Mouse (Mus musculus): Measurements from ENCODE around the gene Clns1a. TPM values are rescaled to one million over a fixed set of nuclear protein-coding genes. Genes with fewer than 3 reads are reported as not detected.

Gene Clns1a
- 120 and 129 TPM in 2 replicates for polyA plus RNA-seq (2016; fragmentation: Nextera tagmentation; extraction: Ambion mirVana)

DNA sequence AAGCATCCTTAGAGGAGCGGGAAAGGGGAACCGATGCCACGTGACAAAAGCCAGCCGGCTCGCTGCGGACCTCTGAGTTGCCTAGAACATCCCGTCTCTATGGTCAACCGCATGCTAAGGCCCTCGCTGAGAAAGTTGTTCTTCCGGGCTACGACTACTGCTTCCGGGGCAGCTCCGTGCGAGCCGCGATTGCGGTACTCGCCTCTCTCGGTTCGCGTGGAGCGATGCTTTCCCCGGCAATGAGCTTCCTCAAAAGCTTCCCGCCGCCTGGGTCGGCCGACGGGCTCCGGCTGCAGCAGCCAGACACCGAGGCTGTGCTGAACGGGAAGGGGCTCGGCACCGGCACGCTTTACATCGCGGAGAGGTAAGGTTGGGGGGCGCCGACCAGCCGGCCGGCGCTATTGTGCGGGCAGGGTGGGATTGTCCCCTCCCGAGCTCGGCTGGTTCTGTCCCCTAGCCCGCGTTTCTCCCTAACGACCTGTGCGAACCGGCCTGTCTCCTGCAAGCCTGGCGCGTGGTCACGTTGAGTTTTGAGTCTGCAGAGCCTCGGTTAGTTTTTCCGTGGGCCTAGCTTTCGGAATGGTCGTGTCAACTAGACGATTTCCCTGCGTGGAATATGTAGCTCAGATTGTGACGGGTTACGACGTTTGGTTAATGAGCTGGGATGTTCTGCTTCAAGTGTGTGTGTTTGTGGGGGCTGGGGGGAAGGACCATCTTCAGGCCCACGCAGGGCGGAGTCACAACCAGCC, at the start of gene Clns1a:
TSS of gene Clns1a (plus strand) at position 129 of the 749 bp plus-strand sequence.
- peak within 1 kb of the TSS; percentile 73 for H3K27ac ChIP-seq
- peaks cover 39% of the 10 kb centered on the region for H3K4me1 ChIP-seq
- peak within 1 kb of the TSS; percentile 77 for H3K4me2 ChIP-seq
- ATAC-seq = peak; percentile 96
- WGBS (ENCODE audit: insufficient replicate concordance) = 2% methylated on average over 63 of the region's 63 CpGs
- peak within 1 kb of the TSS; percentile 90 for H3K9ac ChIP-seq
- peaks cover 19% of the 10 kb centered on the region for H3K36me3 ChIP-seq
- H3K9me3 ChIP-seq (replicated peaks) = no peaks in the 10 kb centered on the region
- no peaks in the 10 kb centered on the region for H3K27me3 ChIP-seq (replicated peaks)
- H3K4me3 ChIP-seq = peak within 1 kb of the TSS; percentile 96

DNA sequence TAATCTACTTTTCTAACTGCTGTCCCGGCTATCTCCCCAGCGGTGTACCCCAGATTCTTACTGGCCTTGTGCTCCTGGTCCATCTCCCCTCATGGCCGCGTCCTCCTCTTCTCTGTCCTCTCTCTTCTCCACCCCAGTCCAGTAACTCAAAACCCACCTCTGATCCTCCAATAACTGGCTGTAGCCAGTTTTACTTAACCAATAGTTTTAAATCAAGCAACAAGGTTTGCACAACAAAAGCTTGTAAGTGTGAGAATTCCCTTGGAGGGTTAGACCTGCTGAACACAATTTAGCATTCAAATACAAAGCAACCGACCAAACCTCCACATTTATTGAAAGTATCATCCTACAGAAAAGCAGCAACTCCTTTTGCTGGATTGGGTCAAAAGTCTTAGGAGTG, 48.8 kb upstream of the Clns1a start:
- no peak overlapping the region for H3K9ac ChIP-seq
- no peak overlapping the region for H3K27ac ChIP-seq
- H3K27me3 ChIP-seq (replicated peaks) = no peaks in the 10 kb centered on the region
- H3K36me3 ChIP-seq = peaks cover 6% of the 10 kb centered on the region; the same call in 1 of the 2 replicates
- ATAC-seq = no peak
- 74% methylated on average over 5 of the region's 5 CpGs for WGBS (ENCODE audit: insufficient replicate concordance)
- H3K4me2 ChIP-seq = no peak overlapping the region
- H3K4me3 ChIP-seq = no peak overlapping the region
- H3K9me3 ChIP-seq (replicated peaks) = no peaks in the 10 kb centered on the region
- no peaks in the 10 kb centered on the region for H3K4me1 ChIP-seq

DNA sequence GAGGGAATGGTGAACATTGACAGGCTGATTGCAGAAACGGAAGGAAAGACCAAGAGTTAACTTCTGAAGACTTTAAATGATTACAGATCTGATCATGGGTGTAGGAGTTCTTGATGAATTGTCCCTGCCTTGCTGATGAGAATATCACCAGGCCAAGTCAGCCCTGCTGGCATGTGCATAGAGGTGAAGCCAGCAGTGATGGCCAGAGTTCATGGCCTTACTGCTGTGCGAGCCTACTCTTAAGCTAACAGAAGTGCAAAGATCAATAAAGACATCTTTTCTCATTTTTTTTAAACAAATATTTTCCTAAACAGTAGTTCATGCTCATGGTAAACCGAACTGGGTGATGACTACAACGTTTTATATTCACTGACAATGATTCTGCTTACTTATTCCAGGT, 45.7 kb upstream of the Clns1a start:
- H3K9ac ChIP-seq = no peak overlapping the region
- 79% methylated on average over 4 of the region's 4 CpGs for WGBS (ENCODE audit: insufficient replicate concordance)
- no peaks in the 10 kb centered on the region for H3K9me3 ChIP-seq (replicated peaks)
- no peak overlapping the region for H3K4me3 ChIP-seq
- ATAC-seq = no peak
- no peak overlapping the region for H3K4me2 ChIP-seq
- H3K4me1 ChIP-seq = no peaks in the 10 kb centered on the region
- H3K27me3 ChIP-seq (replicated peaks) = no peaks in the 10 kb centered on the region
- no peak overlapping the region for H3K27ac ChIP-seq
- H3K36me3 ChIP-seq = peaks cover 27% of the 10 kb centered on the region

DNA sequence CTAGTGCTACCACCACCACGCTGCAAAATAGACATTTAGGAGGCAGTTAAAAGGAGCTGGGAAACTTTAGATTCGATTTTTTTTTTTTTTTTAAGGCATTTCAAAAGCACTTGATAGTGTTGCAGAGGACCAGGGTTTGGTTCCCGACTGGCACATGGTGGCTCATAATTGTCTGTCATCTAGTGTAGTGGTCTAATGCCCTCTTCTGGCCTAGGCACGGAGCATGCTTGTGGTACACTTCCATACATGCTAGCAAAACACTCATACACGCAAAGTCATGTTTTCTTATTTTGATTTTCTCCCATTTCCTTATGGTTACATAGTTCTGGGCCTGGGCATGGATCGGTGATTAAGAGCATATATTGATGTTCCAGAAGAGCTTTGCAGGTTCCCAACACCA, 40.3 kb upstream of the Clns1a start:
- Histone ChIP-seq H3K4me2 (no peak overlapping the region), H3K9ac (no peak overlapping the region), H3K4me3 (no peak overlapping the region), H3K4me1 (peaks cover 5% of the 10 kb centered on the region), H3K9me3 (replicated peaks) (no peaks in the 10 kb centered on the region), H3K27me3 (replicated peaks) (no peaks in the 10 kb centered on the region), H3K36me3 (peaks cover 38% of the 10 kb centered on the region), H3K27ac (no peak overlapping the region)
- no peak for ATAC-seq
- WGBS (ENCODE audit: insufficient replicate concordance) = 76% methylated on average over 6 of the region's 6 CpGs

DNA sequence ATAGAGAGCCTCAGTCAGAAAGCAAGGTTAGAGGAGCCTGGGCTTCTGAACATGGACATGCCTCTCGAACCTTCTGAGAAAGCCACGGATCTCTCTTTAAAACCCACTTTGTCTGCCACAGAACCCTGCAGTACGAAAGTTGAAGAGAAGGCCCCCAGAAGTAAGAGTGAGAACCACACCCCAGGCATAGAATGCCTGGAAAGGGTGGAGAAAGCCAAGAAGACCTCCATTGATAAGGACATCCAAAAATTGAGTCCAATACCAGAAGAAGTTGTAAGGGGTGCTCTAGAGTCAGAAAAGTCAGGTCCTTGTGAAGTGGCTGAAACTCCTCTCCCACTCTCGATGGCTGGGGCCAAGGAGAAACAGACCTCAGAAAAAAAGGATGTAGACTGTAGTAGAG, 34.8 kb upstream of the Clns1a start:
- Histone ChIP-seq H3K9ac (no peak overlapping the region), H3K4me1 (peaks cover 17% of the 10 kb centered on the region), H3K4me2 (peak overlapping the region; percentile 28), H3K4me3 (no peak overlapping the region), H3K9me3 (replicated peaks) (no peaks in the 10 kb centered on the region), H3K36me3 (peaks cover 51% of the 10 kb centered on the region), H3K27me3 (replicated peaks) (no peaks in the 10 kb centered on the region), H3K27ac (peak overlapping the region; percentile 54; the same call in 1 of the 2 replicates)
- peak; percentile 65 for ATAC-seq
- 68% methylated on average over 4 of the region's 4 CpGs for WGBS (ENCODE audit: insufficient replicate concordance)

DNA sequence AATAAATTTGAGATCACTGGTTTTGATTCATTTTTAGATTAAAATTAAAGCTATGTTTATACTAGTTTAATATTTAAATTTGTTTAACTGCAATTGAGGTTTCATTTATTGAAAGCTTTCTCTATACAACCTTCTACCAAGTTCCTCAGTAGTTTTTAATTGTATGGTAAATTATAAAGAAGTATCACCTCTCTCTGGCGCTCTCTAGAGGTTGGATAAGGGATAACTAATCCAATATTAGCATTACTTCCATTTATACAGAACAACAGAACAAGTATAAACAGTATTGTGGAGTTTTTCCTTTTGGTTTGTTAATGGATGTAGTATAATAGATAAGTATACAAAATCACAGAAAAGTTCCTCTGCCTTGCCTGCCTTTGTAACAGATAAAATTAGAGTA, 17.2 kb upstream of the Clns1a start:
- WGBS (ENCODE audit: insufficient replicate concordance) = 28% methylated on average over 1 of the region's 1 CpGs
- no peaks in the 10 kb centered on the region for H3K4me1 ChIP-seq
- H3K4me2 ChIP-seq = no peak overlapping the region
- no peak overlapping the region for H3K4me3 ChIP-seq
- H3K36me3 ChIP-seq = peaks cover 62% of the 10 kb centered on the region
- no peaks in the 10 kb centered on the region for H3K9me3 ChIP-seq (replicated peaks)
- H3K27ac ChIP-seq = no peak overlapping the region
- no peaks in the 10 kb centered on the region for H3K27me3 ChIP-seq (replicated peaks)
- ATAC-seq = no peak
- H3K9ac ChIP-seq = no peak overlapping the region

DNA sequence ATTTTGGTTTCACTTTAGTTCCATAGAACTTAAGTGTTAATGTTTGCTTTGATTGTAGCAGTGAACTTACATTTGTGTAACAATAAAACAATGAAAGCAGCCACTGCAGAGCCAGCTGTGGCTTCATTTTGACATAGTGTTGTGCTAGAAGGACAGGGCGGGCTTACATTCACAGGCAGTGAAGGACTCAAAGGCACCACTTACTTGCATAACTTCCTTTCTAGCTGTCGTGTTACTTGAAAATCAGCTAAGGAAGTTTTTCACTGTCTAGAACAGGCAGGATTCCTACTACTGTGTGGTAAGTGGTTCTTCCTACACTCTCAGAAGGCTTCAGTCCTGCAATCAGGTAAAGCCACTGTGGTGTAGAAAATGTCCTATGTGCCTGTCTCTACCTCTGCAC, 8.6 kb upstream of the Clns1a start:
- Histone ChIP-seq H3K27me3 (replicated peaks) (no peaks in the 10 kb centered on the region), H3K4me3 (no peak overlapping the region), H3K27ac (no peak overlapping the region), H3K4me2 (no peak overlapping the region), H3K4me1 (no peaks in the 10 kb centered on the region), H3K9ac (no peak overlapping the region), H3K9me3 (replicated peaks) (no peaks in the 10 kb centered on the region), H3K36me3 (peaks cover 44% of the 10 kb centered on the region)
- no peak for ATAC-seq
- WGBS (ENCODE audit: insufficient replicate concordance) = 71% methylated on average over 2 of the region's 2 CpGs

DNA sequence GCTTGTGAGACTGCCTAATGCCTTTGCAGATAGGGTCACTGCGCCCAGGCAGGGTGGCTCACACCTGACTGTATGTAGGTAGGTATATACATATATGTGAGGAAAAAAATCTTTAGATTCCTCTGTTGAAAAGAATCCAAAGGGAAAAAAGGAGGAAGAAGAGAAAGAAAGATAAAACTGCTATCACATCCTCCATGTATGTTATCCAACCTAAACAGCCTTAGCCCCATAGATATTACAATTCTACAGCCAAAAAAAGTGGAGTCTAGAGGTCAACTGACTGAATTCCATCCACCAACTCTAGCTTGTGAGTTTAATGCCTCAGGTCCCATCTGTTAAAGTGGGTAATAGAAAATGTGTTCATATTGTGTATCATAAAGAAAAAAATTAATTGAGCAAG, 993 bp upstream of the Clns1a start:
- no peak for ATAC-seq
- Histone ChIP-seq H3K4me1 (peaks cover 39% of the 10 kb centered on the region), H3K36me3 (peaks cover 19% of the 10 kb centered on the region), H3K9me3 (replicated peaks) (no peaks in the 10 kb centered on the region), H3K4me3 (peak overlapping the region; percentile 96; the same call in 1 of the 2 replicates), H3K9ac (no peak overlapping the region; the same call in 1 of the 2 replicates), H3K4me2 (peak overlapping the region; percentile 77), H3K27ac (no peak overlapping the region), H3K27me3 (replicated peaks) (no peaks in the 10 kb centered on the region)
- WGBS (ENCODE audit: insufficient replicate concordance) = 87% methylated on average over 1 of the region's 1 CpGs

DNA sequence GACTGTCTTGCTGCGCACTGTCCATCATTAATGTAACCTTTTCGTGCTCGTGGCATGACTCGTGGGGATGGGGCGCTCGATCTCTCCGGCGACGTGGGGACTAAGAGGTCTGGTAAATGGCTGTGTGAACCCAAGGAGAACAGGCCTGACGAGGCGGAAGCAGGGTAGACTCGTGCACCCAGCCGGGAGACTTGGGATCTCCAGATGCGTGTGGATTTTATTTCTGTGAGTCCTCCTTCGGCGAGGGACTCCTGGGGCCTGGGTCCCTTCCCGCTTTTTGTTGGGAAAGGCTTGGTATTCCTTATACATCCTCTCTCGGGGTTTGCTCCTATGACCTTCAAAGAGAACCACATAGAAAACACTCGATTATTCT, 315 bp upstream of the Clns1a start:
- Histone ChIP-seq H3K27me3 (replicated peaks) (no peaks in the 10 kb centered on the region), H3K4me1 (peaks cover 39% of the 10 kb centered on the region), H3K4me3 (peak overlapping the region; percentile 96), H3K36me3 (peaks cover 19% of the 10 kb centered on the region), H3K4me2 (peak overlapping the region; percentile 77), H3K9ac (peak overlapping the region; percentile 90), H3K9me3 (replicated peaks) (no peaks in the 10 kb centered on the region), H3K27ac (peak overlapping the region; percentile 73; the same call in 1 of the 2 replicates)
- ATAC-seq = peak; percentile 40
- WGBS (ENCODE audit: insufficient replicate concordance) = 32% methylated on average over 19 of the region's 19 CpGs

DNA sequence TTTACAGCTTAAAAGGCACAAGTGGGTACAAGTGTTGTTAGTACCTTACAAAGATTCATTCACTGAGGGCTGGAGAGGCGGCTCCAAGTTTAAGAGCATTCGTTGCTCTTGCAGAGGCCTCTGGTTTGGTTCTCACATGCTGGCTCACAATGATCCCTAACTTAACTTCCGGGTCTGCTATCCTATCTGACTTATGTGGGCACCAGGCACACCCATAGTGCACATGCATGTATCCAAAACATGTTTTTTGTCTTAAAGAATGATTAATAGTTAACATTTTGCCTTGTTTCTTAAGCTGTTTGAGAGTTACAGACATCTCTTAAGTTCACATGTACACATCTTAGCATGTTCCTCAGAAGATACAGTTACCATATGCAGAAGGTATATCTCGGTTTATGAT, 3.7 kb downstream of the Clns1a start:
- no peak overlapping the region for H3K4me3 ChIP-seq
- no peak overlapping the region for H3K27ac ChIP-seq
- peaks cover 38% of the 10 kb centered on the region for H3K4me1 ChIP-seq
- H3K9ac ChIP-seq = no peak overlapping the region
- H3K9me3 ChIP-seq (replicated peaks) = no peaks in the 10 kb centered on the region
- H3K4me2 ChIP-seq = no peak overlapping the region
- WGBS (ENCODE audit: insufficient replicate concordance) = 84% methylated on average over 4 of the region's 4 CpGs
- no peak for ATAC-seq
- H3K36me3 ChIP-seq = peaks cover 23% of the 10 kb centered on the region
- no peaks in the 10 kb centered on the region for H3K27me3 ChIP-seq (replicated peaks)

DNA sequence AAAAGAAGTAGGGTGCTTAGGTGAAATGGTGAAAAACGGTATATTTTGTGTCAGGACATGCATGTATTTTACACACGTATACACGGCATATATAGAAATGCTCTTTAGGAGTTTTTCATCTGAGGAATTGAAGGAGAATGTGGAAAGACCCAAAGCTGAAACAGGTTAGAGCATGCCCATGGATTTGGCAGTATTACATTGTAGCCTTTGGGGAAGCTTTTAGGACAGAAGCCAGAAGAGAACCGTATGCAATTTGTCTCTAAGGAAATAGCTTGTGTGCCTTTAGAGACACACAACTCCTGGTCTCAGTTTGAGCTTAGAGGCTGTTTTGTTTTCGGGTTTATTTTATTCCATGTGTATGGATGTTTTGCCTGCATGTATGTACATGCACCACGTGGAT, 4.7 kb downstream of the Clns1a start:
- H3K9ac ChIP-seq = no peak overlapping the region
- 80% methylated on average over 6 of the region's 6 CpGs for WGBS (ENCODE audit: insufficient replicate concordance)
- no peaks in the 10 kb centered on the region for H3K9me3 ChIP-seq (replicated peaks)
- H3K4me2 ChIP-seq = no peak overlapping the region
- no peak overlapping the region for H3K27ac ChIP-seq
- ATAC-seq = no peak
- no peaks in the 10 kb centered on the region for H3K27me3 ChIP-seq (replicated peaks)
- peaks cover 28% of the 10 kb centered on the region for H3K36me3 ChIP-seq
- H3K4me3 ChIP-seq = no peak overlapping the region
- peaks cover 29% of the 10 kb centered on the region for H3K4me1 ChIP-seq

DNA sequence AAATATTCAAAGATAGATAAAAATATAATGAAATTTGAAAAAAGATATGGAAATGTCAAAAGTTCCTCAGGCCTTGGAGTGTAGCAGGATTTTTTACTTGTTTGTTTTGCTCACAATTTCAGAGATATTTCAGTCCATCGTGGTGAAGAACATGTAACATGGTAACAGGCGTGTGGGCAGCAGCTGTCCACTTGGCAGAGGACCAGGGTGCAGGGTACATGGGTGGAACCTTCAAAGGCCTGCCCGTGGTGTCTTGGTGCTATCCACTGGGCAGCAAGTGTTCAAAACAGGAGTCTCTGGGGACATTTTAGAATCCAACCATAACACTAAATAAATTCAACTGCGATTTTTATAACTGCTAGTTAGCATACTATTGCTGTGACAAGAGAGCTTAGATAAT, 10.7 kb downstream of the Clns1a start:
- Histone ChIP-seq H3K4me2 (no peak overlapping the region), H3K4me3 (no peak overlapping the region), H3K27ac (no peak overlapping the region), H3K9ac (no peak overlapping the region), H3K9me3 (replicated peaks) (no peaks in the 10 kb centered on the region), H3K4me1 (peaks cover 12% of the 10 kb centered on the region; the same call in 1 of the 2 replicates), H3K27me3 (replicated peaks) (no peaks in the 10 kb centered on the region), H3K36me3 (peaks cover 35% of the 10 kb centered on the region)
- 72% methylated on average over 4 of the region's 4 CpGs for WGBS (ENCODE audit: insufficient replicate concordance)
- no peak for ATAC-seq
